Mouse (Mus musculus) heart, embryonic 11.5 days (tissue): ENCODE data around the gene Mrpl43. TPM values are rescaled to one million over a fixed set of nuclear protein-coding genes. Genes with fewer than 3 reads are reported as not detected.

Experiments
- ATAC-seq: fragments of 200-750 bp; cut with Nextera tagmentation; replicated peaks from 2 replicates; pipeline ENCODE4 v1.8.0; 2017; ENCODE audit warnings: moderate library complexity; ENCODE audit not compliant: insufficient number of reproducible peaks, low FRiP score, low TSS enrichment
- H3K27ac ChIP-seq: fragments of 300-500 bp; sonication (generic); 2 replicates; pipeline ENCODE4 v1.5.1; 2014; ENCODE audit warnings: mild to moderate bottlenecking, low read depth, low read length
- H3K27me3 ChIP-seq: fragments of 300-500 bp; sonication (generic); 2 replicates; pipeline ENCODE4 v1.6.1; 2014; ENCODE audit warnings: mild to moderate bottlenecking, low read length, mixed read lengths; ENCODE audit not compliant: control insufficient read depth, insufficient read depth
- H3K36me3 ChIP-seq: fragments of 300-500 bp; sonication (generic); 2 replicates; pipeline ENCODE4 v1.6.1; 2014; ENCODE audit warnings: mild to moderate bottlenecking, low read length, moderate library complexity, mixed read lengths; ENCODE audit not compliant: control insufficient read depth, insufficient read depth
- H3K4me1 ChIP-seq: fragments of 300-500 bp; sonication (generic); 2 replicates; pipeline ENCODE4 v1.6.1; 2014; ENCODE audit warnings: low read length; ENCODE audit not compliant: control insufficient read depth, insufficient read depth
- H3K4me2 ChIP-seq: fragments of 300-500 bp; sonication (generic); 2 replicates; pipeline ENCODE4 v1.6.1; 2014; ENCODE audit warnings: mild to moderate bottlenecking, moderate library complexity
- H3K4me3 ChIP-seq: fragments of 300-500 bp; sonication (generic); 2 replicates; pipeline ENCODE4 v1.5.1; 2014; ENCODE audit warnings: low read depth, low read length
- H3K9ac ChIP-seq: fragments of 300-500 bp; sonication (generic); 2 replicates; pipeline ENCODE4 v1.6.1; 2014; ENCODE audit warnings: mild to moderate bottlenecking, low read depth, low read length, moderate library complexity
- H3K9me3 ChIP-seq: fragments of 300-500 bp; sonication (generic); replicated peaks from 2 replicates; pipeline ENCODE4 v1.6.1; 2016; ENCODE audit warnings: low read length; ENCODE audit not compliant: control insufficient read depth
- WGBS: fragments of 180-500 bp; shearing (Covaris S2); extraction: QIAGEN DNeasy Blood & Tissue Kit; methylation state at CpG from one replicate; pipeline ENCODE4 v1.1.7; 2014; ENCODE audit not compliant: insufficient replicate concordance; 5-methylcytosine and 5-hydroxymethylcytosine counted together
- polyA plus RNA-seq: library from polyadenylated mRNA; unstranded; fragments of >200 nt; fragmentation: Nextera tagmentation; extraction: Ambion mirVana; gene quantifications from 2 replicates; pipeline ENCODE4 v1.2.1, GENCODE M21; 2014

Mrpl43 gene
- polyA plus RNA-seq, 1 experiment from 2014 or later, result 63.0 TPM

DNA sequence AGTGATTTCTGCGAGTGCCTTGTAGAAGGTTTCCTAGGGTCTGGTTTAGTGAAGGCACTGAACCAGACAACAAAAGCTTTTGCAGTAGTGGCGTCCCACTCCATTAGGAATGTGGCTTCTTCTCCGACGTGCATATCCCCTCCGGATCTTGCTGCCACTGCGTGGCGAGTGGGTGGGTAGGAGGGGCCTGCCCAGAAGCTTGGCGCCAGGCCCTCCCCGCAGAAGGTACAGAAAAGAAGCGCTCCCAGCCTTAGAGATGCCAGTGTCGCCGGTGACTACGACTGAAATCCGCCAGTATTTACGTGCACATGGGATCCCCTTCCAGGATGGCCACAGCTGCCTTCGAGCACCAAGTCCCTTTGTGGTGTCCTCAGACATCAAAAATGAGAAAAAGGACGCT, 779 bp upstream of the Mrpl43 start:
- no peaks in the 10 kb centered on the region for H3K9me3 ChIP-seq
- no peak for ATAC-seq
- peak overlapping the region; percentile 77 for H3K27ac ChIP-seq
- peaks cover 13% of the 10 kb centered on the region for H3K4me1 ChIP-seq
- peak overlapping the region; percentile 98 for H3K4me3 ChIP-seq
- 36% methylated on average over 17 of the region's 17 CpGs for WGBS
- no peaks in the 10 kb centered on the region for H3K27me3 ChIP-seq
- H3K36me3 ChIP-seq, result peaks cover 16% of the 10 kb centered on the region
- peak overlapping the region; percentile 85 for H3K9ac ChIP-seq
- H3K4me2 ChIP-seq, result peak overlapping the region; percentile 94

DNA sequence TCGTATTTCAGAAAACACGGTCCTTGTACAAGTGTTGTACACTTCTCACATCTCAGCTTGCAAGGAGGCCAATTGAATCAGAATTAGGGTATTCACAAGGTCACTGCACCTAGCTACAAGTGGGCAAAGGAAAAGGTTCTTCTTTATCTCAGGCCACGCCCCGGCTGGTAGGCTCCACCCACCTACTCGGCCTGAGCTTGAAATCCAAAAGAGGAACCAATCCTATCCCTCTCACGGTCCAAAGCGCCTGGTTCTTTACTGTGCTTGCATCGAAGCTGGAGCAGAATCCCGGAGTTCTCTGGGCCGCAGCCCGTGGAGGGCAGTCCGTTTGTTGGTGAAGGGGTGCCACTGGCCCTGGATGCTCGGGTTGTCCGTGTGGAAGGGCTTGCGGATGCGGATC, 798 bp downstream of the Mrpl43 start, which contains the start of gene Twnk:
TSS of gene Twnk (plus strand) at position 220 of the 400 bp plus-strand sequence.
- no peak for ATAC-seq
- Histone ChIP-seq H3K36me3 (peaks cover 17% of the 10 kb centered on the region), H3K4me1 (peaks cover 13% of the 10 kb centered on the region), H3K27ac (peak within 1 kb of the TSS; percentile 83), H3K4me2 (peak within 1 kb of the TSS; percentile 94), H3K9ac (peak within 1 kb of the TSS; percentile 85), H3K9me3 (no peaks in the 10 kb centered on the region), H3K4me3 (peak within 1 kb of the TSS; percentile 98), H3K27me3 (no peaks in the 10 kb centered on the region)
- 9% methylated on average over 16 of the region's 16 CpGs for WGBS

DNA sequence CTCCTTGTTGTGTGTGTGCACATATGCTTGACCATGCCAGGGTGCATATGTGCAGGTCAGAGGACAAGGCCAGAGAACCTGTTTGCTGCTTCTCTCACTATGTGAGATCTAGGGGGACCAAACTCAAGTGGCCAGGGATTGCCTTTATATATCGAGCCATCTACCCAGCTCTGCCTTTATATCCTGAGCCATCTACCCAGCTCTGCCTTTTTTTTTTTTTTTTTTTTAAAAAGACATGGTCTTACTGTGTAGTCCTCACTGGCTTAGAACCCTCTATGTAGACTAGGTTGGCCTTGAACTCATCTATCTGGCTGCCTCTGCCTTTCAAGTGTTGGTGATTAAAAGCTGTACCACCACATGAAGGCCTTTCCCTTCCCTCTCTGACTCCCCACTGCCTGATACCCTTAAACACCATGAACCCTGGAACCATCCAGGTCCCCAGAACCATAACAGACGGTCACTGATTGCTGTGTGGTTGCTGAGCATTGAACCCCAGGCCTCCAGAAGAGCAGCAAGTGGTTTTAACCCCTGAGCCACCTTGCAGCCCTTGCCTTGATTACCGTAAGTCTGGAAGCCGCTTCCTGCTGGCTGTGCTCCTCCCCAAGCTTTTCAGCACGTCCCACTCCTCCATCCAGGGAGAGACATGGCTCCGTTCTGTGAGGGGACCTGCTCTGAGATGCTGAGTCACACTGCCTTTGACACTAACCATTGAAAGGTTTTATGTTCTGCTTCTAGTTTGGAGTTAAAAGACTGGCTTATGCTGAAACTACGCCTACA, 2.3 kb downstream of the Mrpl43 start:
- H3K27ac ChIP-seq, result no peak overlapping the region
- no peaks in the 10 kb centered on the region for H3K27me3 ChIP-seq
- no peaks in the 10 kb centered on the region for H3K9me3 ChIP-seq
- peaks cover 13% of the 10 kb centered on the region for H3K4me1 ChIP-seq
- no peak for ATAC-seq
- 78% methylated on average over 7 of the region's 7 CpGs for WGBS
- no peak overlapping the region for H3K4me2 ChIP-seq
- H3K4me3 ChIP-seq, result no peak overlapping the region
- H3K36me3 ChIP-seq, result peaks cover 13% of the 10 kb centered on the region
- H3K9ac ChIP-seq, result no peak overlapping the region

DNA sequence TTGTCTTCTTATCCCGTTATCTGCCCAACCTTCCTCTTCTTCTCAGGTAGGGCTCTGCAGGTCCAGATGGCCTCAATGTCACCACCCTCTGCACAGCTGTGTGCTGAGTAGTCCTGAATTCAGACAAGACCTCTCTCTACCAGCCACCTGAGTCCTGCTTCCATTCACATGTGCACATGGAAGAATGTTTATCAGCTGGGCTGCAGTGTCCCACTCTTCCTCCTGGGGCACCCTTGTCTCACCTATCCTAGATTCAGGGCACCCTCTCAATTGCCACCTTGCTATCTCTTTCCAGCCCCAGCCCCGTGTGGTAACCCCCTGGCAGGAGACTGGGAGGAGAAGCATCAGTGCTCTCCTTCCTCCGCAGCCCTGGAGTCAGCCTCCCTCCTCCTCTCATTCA, 3.9 kb downstream of the Mrpl43 start:
- no peak overlapping the region for H3K4me3 ChIP-seq
- H3K9ac ChIP-seq, result no peak overlapping the region
- 68% methylated on average over 3 of the region's 3 CpGs for WGBS

DNA sequence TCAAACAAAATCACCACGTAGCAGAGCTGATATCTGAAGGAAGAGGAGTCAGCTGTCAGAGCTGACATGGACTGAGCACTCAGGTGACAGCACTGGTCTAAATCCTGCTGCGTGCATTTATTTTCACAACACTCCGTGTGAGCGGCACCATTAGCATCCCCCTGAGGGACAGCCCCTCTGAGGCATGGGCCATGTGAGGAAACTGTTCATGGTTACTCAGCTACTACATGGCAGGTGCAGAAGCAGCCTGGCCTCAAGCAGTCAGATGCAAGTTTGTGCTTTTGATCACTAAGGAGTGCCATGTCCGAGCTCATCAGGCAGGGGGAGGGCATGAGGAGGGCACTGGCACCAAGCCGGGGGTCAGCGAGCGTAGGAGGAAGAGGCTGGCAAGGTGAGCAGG, 6.6 kb downstream of the Mrpl43 start:
- no peaks in the 10 kb centered on the region for H3K9me3 ChIP-seq
- no peaks in the 10 kb centered on the region for H3K27me3 ChIP-seq
- H3K27ac ChIP-seq, result no peak overlapping the region
- H3K36me3 ChIP-seq, result peaks cover 13% of the 10 kb centered on the region
- no peaks in the 10 kb centered on the region for H3K4me1 ChIP-seq
- no peak overlapping the region for H3K4me3 ChIP-seq
- H3K4me2 ChIP-seq, result no peak overlapping the region
- ATAC-seq, result no peak
- H3K9ac ChIP-seq, result no peak overlapping the region
- WGBS, result 81% methylated on average over 8 of the region's 8 CpGs

More for the DNA sequence above, 3.9 kb downstream of the Mrpl43 start:
- Histone ChIP-seq H3K27ac (no peak overlapping the region), H3K9me3 (no peaks in the 10 kb centered on the region), H3K27me3 (no peaks in the 10 kb centered on the region), H3K4me2 (no peak overlapping the region), H3K36me3 (peaks cover 13% of the 10 kb centered on the region), H3K4me1 (peaks cover 10% of the 10 kb centered on the region)
- no peak for ATAC-seq

DNA sequence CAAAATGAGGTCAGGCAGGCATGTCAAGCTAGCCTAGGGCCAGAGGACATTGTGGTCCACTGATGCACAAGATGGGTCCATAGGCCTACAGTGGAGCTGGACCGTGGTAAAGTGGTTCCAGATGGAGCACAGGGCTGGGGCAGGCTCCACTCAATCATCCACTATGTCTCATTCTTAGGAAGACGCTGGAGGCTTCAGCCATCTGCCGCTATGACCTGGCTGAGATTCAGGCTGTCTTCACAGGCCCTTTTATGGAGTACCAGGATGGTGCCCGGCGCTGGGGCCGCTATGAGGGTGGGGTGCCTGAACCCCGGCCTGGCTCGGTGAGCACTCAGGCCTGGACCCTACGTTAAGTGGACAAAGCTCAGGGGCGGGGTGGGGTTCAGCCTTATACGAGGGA, 8.5 kb downstream of the Mrpl43 start:
- ATAC-seq, result no peak
- Histone ChIP-seq H3K4me1 (no peaks in the 10 kb centered on the region), H3K27ac (no peak overlapping the region), H3K4me3 (no peak overlapping the region), H3K9me3 (no peaks in the 10 kb centered on the region), H3K27me3 (no peaks in the 10 kb centered on the region), H3K36me3 (0 out of 2 replicates have a peak, but pooled peaks cover 5% of the 10 kb centered on the region), H3K4me2 (no peak overlapping the region), H3K9ac (no peak overlapping the region)
- WGBS, result 77% methylated on average over 11 of the region's 11 CpGs

DNA sequence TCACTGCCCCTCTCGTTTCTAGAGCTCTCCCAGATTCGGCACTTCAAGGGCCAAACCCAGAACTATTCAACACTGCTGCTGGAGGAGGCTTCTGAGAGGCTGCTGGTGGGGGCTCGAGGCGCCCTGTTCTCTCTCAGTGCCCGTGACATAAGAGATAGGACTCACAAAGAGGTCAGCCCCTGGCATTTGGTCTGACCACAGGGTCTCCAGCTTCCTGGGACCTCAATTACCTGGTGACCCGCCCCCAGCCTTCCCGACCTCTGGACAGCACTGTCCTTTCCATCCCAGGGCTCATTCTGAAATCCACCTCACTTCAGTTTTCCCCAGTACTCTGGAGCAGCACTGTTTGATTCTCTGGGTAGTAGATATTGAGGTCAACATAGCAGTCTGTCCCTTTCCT, 13.5 kb downstream of the Mrpl43 start:
- peaks cover 8% of the 10 kb centered on the region for H3K27me3 ChIP-seq
- WGBS, result 34% methylated on average over 7 of the region's 7 CpGs
- H3K36me3 ChIP-seq, result no peaks in the 10 kb centered on the region
- no peak for ATAC-seq
- no peak overlapping the region for H3K4me3 ChIP-seq
- peaks cover 7% of the 10 kb centered on the region; the same call in 1 of the 2 replicates for H3K4me1 ChIP-seq
- no peaks in the 10 kb centered on the region for H3K9me3 ChIP-seq
- H3K9ac ChIP-seq, result no peak overlapping the region
- H3K27ac ChIP-seq, result no peak overlapping the region
- H3K4me2 ChIP-seq, result no peak overlapping the region

DNA sequence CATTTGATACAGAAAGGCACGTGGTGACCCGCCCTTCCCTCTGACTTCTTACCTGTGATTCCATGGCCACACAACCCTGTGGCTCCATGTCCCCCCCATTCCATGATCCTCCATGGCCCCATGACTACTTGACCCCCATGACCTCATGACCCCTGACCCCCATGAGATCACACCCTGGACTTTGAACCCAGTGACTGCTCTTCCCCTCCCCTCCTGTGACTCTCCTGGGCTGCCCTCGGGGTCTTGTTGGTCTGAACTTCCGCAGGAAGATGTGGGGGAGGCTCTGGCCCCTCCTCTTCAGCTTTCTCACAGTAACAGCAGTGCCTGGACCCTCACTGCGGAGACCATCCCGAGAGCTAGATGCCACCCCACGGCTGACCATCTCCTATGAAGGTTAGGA, 14.0 kb downstream of the Mrpl43 start:
- no peak overlapping the region for H3K4me2 ChIP-seq
- H3K27ac ChIP-seq, result no peak overlapping the region
- H3K9me3 ChIP-seq, result no peaks in the 10 kb centered on the region
- WGBS, result 39% methylated on average over 7 of the region's 7 CpGs
- peaks cover 7% of the 10 kb centered on the region; the same call in 1 of the 2 replicates for H3K4me1 ChIP-seq
- no peak overlapping the region for H3K9ac ChIP-seq
- H3K36me3 ChIP-seq, result no peaks in the 10 kb centered on the region
- peaks cover 8% of the 10 kb centered on the region for H3K27me3 ChIP-seq
- H3K4me3 ChIP-seq, result no peak overlapping the region
- ATAC-seq, result no peak

DNA sequence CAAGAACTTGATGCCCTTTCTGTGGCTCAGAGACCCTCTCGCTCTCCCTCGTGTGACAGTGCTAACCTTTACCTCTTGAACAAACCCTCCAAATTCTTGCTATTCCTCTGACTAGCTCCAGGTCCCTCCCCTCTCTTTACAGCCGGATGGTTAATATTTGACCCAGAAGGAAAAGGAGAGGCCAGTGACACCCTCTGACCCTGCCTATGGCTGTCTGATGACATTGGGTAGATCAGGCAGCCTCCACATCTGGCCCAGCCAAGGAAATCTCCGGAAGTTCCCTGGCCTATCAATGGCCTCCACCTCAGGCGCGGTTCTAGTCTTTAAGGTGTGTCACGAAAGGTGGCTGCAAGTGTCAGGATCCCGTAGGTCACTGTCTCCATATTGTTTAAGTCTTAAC, 15.2 kb downstream of the Mrpl43 start:
- WGBS, result 81% methylated on average over 8 of the region's 8 CpGs
- Histone ChIP-seq H3K27me3 (peaks cover 8% of the 10 kb centered on the region), H3K4me1 (peaks cover 7% of the 10 kb centered on the region; the same call in 1 of the 2 replicates), H3K4me3 (no peak overlapping the region), H3K27ac (no peak overlapping the region), H3K9me3 (no peaks in the 10 kb centered on the region), H3K4me2 (no peak overlapping the region), H3K9ac (no peak overlapping the region), H3K36me3 (no peaks in the 10 kb centered on the region)
- no peak for ATAC-seq
